Mouse (Mus musculus) kidney, postnatal 0 days (tissue): ENCODE results near the gene Tigar. TPM values are rescaled to one million over a fixed set of nuclear protein-coding genes. Genes with fewer than 3 reads are reported as not detected.
A peak's percentile ranks its signal among the peaks of the same experiment; 100 is the strongest.

ENCODE experiments used
- ATAC-seq: fragments of 200-750 bp; cut with Nextera tagmentation; replicated peaks from 2 replicates; pipeline ENCODE4 v1.8.0; 2017; ENCODE audit warnings: low read depth, moderate number of reproducible peaks, moderate TSS enrichment, moderate library complexity; ENCODE audit not compliant: low FRiP score
- DNase-seq: peaks from one replicate; pipeline ENCODE4 v3.0.0-alpha.2; 2016; ENCODE audit warnings: low spot score
- H3K27ac ChIP-seq: fragments of 300-500 bp; sonication (generic); 2 replicates; pipeline ENCODE4 v1.5.1; 2014; ENCODE audit warnings: mild to moderate bottlenecking
- H3K27me3 ChIP-seq: fragments of 300-500 bp; sonication (generic); 2 replicates; pipeline ENCODE4 v1.6.1; 2014; ENCODE audit warnings: low read length, mixed read lengths; ENCODE audit not compliant: insufficient read depth
- H3K36me3 ChIP-seq: fragments of 300-500 bp; sonication (generic); 2 replicates; pipeline ENCODE4 v1.6.1; 2014; ENCODE audit warnings: low read length, mixed read lengths; ENCODE audit not compliant: insufficient read depth
- H3K4me1 ChIP-seq: fragments of 300-500 bp; sonication (generic); replicated peaks from 2 replicates; pipeline ENCODE4 v1.6.1; 2014; ENCODE audit warnings: antibody characterized with exemption, low read length, mixed read lengths; ENCODE audit not compliant: insufficient read depth
- H3K4me2 ChIP-seq: fragments of 300-500 bp; sonication (generic); 2 replicates; pipeline ENCODE4 v1.6.1; 2014; ENCODE audit warnings: mild to moderate bottlenecking, low read length, moderate library complexity, mixed read lengths
- H3K4me3 ChIP-seq: fragments of 300-500 bp; sonication (generic); replicated peaks from 2 replicates; pipeline ENCODE4 v1.5.1; 2014; ENCODE audit warnings: low read depth, low read length
- H3K9ac ChIP-seq: fragments of 300-500 bp; sonication (generic); 2 replicates; pipeline ENCODE4 v1.6.1; 2014; ENCODE audit warnings: low read depth, low read length
- H3K9me3 ChIP-seq: fragments of 300-500 bp; sonication (generic); replicated peaks from 2 replicates; pipeline ENCODE4 v1.6.1; 2016; ENCODE audit warnings: low read length, inconsistent platforms, mixed read lengths
- CTCF ChIP-seq: IDR thresholded peaks from 2 replicates; pipeline ENCODE4 v1.5.1; 2016; ENCODE audit warnings: antibody characterized with exemption, low read depth, mild to moderate bottlenecking, moderate library complexity
- WGBS: fragments of 180-500 bp; shearing (Covaris S2); extraction: QIAGEN DNeasy Blood & Tissue Kit; methylation state at CpG from one replicate; pipeline ENCODE4 v1.1.7; 2014; 5-methylcytosine and 5-hydroxymethylcytosine counted together
- polyA plus RNA-seq: library from polyadenylated mRNA; unstranded; fragments of >200 nt; fragmentation: Nextera tagmentation; extraction: Ambion mirVana; gene quantifications from 2 replicates; pipeline ENCODE4 v1.2.1, GENCODE M21; 2015

Tigar gene
- polyA plus RNA-seq, 1 experiment from 2014 or later = 2.6 TPM

DNA sequence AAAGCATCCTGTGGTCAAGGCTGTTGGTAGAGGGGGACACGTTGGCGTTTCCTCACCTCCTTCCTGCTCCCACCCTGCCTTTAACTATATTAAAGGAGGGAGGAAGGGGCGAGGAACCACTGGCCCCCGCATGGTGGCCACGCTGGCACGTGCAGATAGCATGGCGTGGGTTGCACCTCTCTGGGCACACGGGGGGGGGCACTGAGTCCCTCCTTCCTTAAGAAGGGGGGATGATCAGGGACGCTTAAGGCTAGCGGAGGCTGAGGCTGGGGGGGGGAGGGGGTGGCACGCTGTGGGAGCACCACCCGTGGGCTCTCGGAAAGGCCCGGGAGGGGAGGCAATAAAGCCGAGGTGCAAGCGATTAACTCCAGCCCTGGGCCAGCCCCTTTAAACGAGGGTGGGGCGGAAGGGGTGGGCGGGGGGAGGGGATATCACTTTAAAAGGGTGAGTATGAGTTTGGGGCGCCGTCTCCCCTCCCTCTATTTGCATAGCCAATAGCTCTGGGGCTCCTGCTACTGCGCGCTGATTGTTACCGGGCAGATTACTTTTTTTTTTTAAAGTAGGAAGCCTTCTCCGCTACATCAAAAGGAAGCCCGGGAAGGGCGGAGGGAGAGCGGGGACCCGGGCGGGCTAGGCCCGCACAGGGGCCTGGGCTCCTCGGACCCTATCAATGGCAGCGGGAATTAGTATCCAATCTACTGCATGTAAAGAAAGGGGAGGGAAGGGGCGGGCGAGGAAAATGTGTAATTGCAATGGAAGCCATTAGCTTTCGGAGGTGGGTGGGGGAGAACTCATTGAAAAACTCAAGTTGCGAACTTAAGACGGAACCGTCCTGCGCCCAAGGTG is 43.0 kb upstream of the Tigar start, which contains the start of gene Ccnd2:
Gene Ccnd2 (minus strand): TSS at position 88 of the 846 bp plus-strand sequence.
- WGBS = under 1% methylated on average over 39 of the region's 40 CpGs
- Histone ChIP-seq H3K27ac (peak within 1 kb of the TSS; percentile 90), H3K4me1 (peaks cover 18% of the 10 kb centered on the region)

GRCm38 (mm10) chr6:127151565-127152105 is 42.3 kb upstream of the Tigar start:
- Histone ChIP-seq H3K4me2 (peak overlapping the region; percentile 91), H3K27ac (peak overlapping the region; percentile 90), H3K4me1 (peaks cover 18% of the 10 kb centered on the region), H3K4me3 (peak overlapping the region; percentile 80), H3K9me3 (no peaks in the 10 kb centered on the region), H3K27me3 (no peaks in the 10 kb centered on the region), H3K9ac (peak overlapping the region; percentile 25), H3K36me3 (no peaks in the 10 kb centered on the region)
- 0% methylated on average over 29 of the region's 29 CpGs for WGBS
- peak; percentile 25; the same call in 1 of the 2 replicates for TF ChIP-seq CTCF
- ATAC-seq (0 out of 2 replicates have a peak, but pooled peaks have one; percentile 0), DNase-seq (peak; percentile 64)

More for the DNA sequence above, 43.0 kb upstream of the Tigar start, which contains the start of gene Ccnd2:
- TF ChIP-seq CTCF = no peak
- peak within 1 kb of the TSS; percentile 59 for H3K9ac ChIP-seq
- H3K36me3 ChIP-seq = no peaks in the 10 kb centered on the region
- no peaks in the 10 kb centered on the region for H3K9me3 ChIP-seq
- peak; percentile 95 for DNase-seq
- H3K4me2 ChIP-seq = peak within 1 kb of the TSS; percentile 91
- peak; percentile 60 for ATAC-seq
- H3K27me3 ChIP-seq = no peaks in the 10 kb centered on the region
- peak within 1 kb of the TSS; percentile 80 for H3K4me3 ChIP-seq

GRCm38 (mm10) chr6:127150663-127151564 is 41.6 kb upstream of the Tigar start:
- peak overlapping the region; percentile 90 for H3K27ac ChIP-seq
- TF ChIP-seq CTCF = no peak
- peak overlapping the region; percentile 84 for H3K9ac ChIP-seq
- ATAC-seq (peak; percentile 51), DNase-seq (peak; percentile 97)
- H3K27me3 ChIP-seq = no peaks in the 10 kb centered on the region
- H3K9me3 ChIP-seq = no peaks in the 10 kb centered on the region
- WGBS = under 1% methylated on average over 34 of the region's 34 CpGs
- peaks cover 18% of the 10 kb centered on the region for H3K4me1 ChIP-seq
- peak overlapping the region; percentile 91 for H3K4me2 ChIP-seq
- H3K36me3 ChIP-seq = no peaks in the 10 kb centered on the region
- H3K4me3 ChIP-seq = peak overlapping the region; percentile 80

DNA sequence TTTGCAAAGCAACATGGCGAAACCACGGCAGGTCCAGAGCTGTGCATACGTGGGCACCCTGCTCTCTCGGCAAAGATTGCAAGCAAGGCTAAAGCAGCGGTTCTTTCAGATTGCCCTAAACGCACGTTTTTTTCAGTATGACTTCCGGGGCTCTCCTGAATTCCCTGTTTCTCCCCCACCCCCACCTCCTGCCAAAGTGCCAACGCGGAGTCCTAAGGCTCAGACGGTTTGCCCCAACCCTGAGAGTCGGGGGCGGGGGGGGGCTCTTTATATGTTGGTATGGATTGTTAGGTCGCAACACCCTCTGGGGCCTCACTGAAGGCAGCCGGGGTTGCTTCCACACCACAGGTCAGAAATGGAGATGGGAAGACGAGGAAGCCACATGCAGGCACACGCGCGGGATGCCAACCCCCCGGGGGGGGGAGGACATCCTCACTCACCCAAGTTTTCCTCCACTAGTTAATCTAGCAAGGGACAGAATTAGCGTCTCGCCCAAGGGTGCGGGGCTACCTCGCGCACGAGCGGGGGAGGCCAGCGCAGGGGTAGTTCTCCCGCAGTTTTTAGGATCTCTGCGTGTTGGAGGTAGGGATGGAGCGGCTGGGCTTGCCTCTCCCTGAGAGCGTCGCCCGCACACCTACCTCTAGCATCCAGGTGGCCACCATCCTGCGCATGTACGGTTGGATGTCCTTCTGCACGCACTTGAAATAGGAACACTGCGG is 40.7 kb upstream of the Tigar start:
- H3K9ac ChIP-seq = peak overlapping the region; percentile 84

DNA sequence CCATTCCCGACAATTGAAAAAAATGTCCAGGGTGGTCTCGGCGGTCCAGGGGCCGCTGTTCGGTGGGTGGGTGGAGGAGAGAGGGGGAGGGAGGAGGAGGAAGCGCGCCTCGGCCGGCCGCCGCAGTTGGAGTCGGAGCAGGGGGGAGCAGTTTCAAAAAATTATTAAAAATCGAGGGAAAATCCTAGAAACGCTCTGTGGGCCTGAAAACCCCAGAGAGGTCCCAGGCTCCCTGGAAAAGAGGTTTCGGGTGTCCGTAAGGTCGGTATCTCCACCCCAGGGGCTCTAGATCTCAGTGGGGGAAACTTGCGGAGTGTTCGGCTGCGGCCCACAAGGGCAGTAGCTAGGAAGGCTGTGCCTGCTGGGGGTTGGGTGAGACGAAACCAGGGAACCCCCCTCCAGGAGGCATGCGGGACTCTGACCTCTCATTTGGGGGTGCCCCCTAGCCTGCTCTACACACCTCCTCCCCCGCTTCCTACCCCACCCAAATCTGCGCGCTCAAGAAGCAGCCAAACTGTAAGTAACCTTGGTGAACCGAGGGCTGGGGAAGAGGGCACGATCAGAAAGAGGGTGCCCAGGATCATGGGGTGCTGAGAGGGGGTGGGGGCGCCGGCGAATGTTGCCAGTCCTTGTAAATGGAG is 40.1 kb upstream of the Tigar start:
- Histone ChIP-seq H3K4me2 (peak overlapping the region; percentile 91), H3K36me3 (0 out of 2 replicates have a peak, but pooled peaks cover 4% of the 10 kb centered on the region), H3K4me3 (peak overlapping the region; percentile 80), H3K9me3 (no peaks in the 10 kb centered on the region), H3K4me1 (peaks cover 18% of the 10 kb centered on the region), H3K27ac (peak overlapping the region; percentile 62), H3K27me3 (no peaks in the 10 kb centered on the region), H3K9ac (peak overlapping the region; percentile 84)
- ATAC-seq = no peak
- WGBS = under 1% methylated on average over 30 of the region's 30 CpGs
- peak; percentile 50 for DNase-seq
- TF ChIP-seq CTCF = no peak

More for the DNA sequence above, 40.7 kb upstream of the Tigar start:
- Histone ChIP-seq H3K27ac (peak overlapping the region; percentile 62), H3K4me2 (peak overlapping the region; percentile 91), H3K4me1 (peaks cover 18% of the 10 kb centered on the region), H3K4me3 (peak overlapping the region; percentile 80), H3K36me3 (no peaks in the 10 kb centered on the region), H3K9me3 (no peaks in the 10 kb centered on the region), H3K27me3 (no peaks in the 10 kb centered on the region)
- under 1% methylated on average over 38 of the region's 38 CpGs for WGBS
- no peak for TF ChIP-seq CTCF
- peak; percentile 65 for DNase-seq
- no peak for ATAC-seq
